Mouse (Mus musculus) layer of hippocampus, postnatal 10 days (tissue): Measurements from ENCODE around the gene Ptprc. TPM values are rescaled to one million over a fixed set of nuclear protein-coding genes. Genes with fewer than 3 reads are reported as not detected.

Experiments used
- DNase-seq, 2 experiments: peaks; one replicate each; pipeline ENCODE4 v3.0.0; 2021; ENCODE audit warnings: low spot score in 2 of 2
- long read RNA-seq: library from polyadenylated mRNA; stranded (forward); transcript quantifications from one replicate; pipeline ENCODE4 v2.0.0, GENCODE M21; 2023
- total RNA-seq, 2 experiments: library from RNA; stranded (reverse); gene quantifications; 2 replicates each; pipeline ENCODE4 v1.2.3; 2021

Ptprc gene
- 1 to 10 TPM; 2.3 to 2.6 TPM for total RNA-seq
- long read RNA-seq, partial matches to known transcripts, result 1 of 1 reads
- long read RNA-seq, other reads (novel, unspliced or antisense), result 0 of 1 reads

- no peak for DNase-seq
These were observed at the start of gene Ptprc for GRCm38 (mm10) chr1:138175494-138175893. Gene Ptprc, minus strand, starts transcription at chr1:138175708.

GRCm38 (mm10) chr1:138214736-138215458 is 39.4 kb upstream of the Ptprc start:
- DNase-seq, result no peak

GRCm38 (mm10) chr1:138210387-138211024 is 35.0 kb upstream of the Ptprc start:
- DNase-seq, result no peak

- DNase-seq, result no peak
These were observed 34.2 kb upstream of the Ptprc start for GRCm38 (mm10) chr1:138209751-138210150.

- no peak for DNase-seq
These were observed 30.5 kb upstream of the Ptprc start for GRCm38 (mm10) chr1:138206041-138206440.

GRCm38 (mm10) chr1:138191689-138192508 is 16.4 kb upstream of the Ptprc start:
- DNase-seq, result peak in 1 of 2 experiments; percentile 12

- DNase-seq, result no peak
These were observed 12.6 kb upstream of the Ptprc start for GRCm38 (mm10) chr1:138188131-138188530.

- DNase-seq, result no peak
These were observed 10.4 kb upstream of the Ptprc start for GRCm38 (mm10) chr1:138185904-138186303.

- no peak for DNase-seq
These were observed 4.6 kb upstream of the Ptprc start for GRCm38 (mm10) chr1:138180081-138180480.

- no peak for DNase-seq
These were observed 609 bp downstream of the Ptprc start for GRCm38 (mm10) chr1:138174705-138175492.

GRCm38 (mm10) chr1:138174143-138174542 is 1.4 kb downstream of the Ptprc start:
- DNase-seq, result no peak

- no peak for DNase-seq
These were observed 1.8 kb downstream of the Ptprc start for GRCm38 (mm10) chr1:138173669-138174068.

- no peak for DNase-seq
These were observed 3.0 kb downstream of the Ptprc start for GRCm38 (mm10) chr1:138172547-138172946.

GRCm38 (mm10) chr1:138172096-138172495 is 3.4 kb downstream of the Ptprc start:
- no peak for DNase-seq

- no peak for DNase-seq
These were observed 9.2 kb downstream of the Ptprc start for GRCm38 (mm10) chr1:138166233-138166771.

- DNase-seq, result no peak
These were observed 12.9 kb downstream of the Ptprc start for GRCm38 (mm10) chr1:138162638-138163037.

- no peak for DNase-seq
These were observed 16.6 kb downstream of the Ptprc start for GRCm38 (mm10) chr1:138158921-138159320.

- no peak for DNase-seq
These were observed 17.3 kb downstream of the Ptprc start for GRCm38 (mm10) chr1:138158236-138158635.

- DNase-seq, result no peak
These were observed 17.8 kb downstream of the Ptprc start for GRCm38 (mm10) chr1:138157709-138158108.

GRCm38 (mm10) chr1:138157008-138157407 is 18.5 kb downstream of the Ptprc start:
- no peak for DNase-seq
